Mouse (Mus musculus) neutrophil, adult 5-6 weeks (primary cell): Measurements from ENCODE around the gene Cbx7. TPM values are rescaled to one million over a fixed set of nuclear protein-coding genes. Genes with fewer than 3 reads are reported as not detected.

Experiments
- ATAC-seq: fragments of 151-379, 151-347 bp; 2 replicates; pipeline ENCODE4 v1.8.0; 2017; ENCODE audit warnings: mild to moderate bottlenecking, moderate TSS enrichment; ENCODE audit not compliant: insufficient number of reproducible peaks, poor library complexity, low FRiP score, severe bottlenecking; ENCODE audit errors: extremely low read depth
- total RNA-seq: library from RNA; stranded (forward); fragments of 200-1000 nt; gene quantifications from 2 replicates; pipeline ENCODE4 v1.2.3, GENCODE M21; 2017

Cbx7 gene
- total RNA-seq, result 109 and 121 TPM in 2 replicates

DNA sequence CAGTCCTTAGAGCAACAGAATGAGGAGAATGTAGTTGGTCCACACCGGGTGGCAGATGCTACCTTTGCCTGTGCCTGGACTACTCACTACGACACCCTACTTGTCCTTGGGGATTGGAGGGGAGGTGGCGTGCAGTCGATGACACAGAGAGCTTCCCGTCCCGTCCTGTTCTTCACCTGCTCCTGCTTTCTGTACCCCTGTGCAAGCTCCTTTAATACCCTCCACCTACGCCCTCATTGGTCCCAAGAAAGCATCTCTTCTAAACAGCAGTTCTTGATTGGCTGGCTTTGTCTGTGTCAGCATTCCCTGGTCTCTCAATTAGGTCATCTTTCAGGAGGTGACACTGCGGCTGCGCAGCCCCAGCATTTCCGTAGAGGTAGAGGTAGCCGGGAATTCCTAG lies at the start of gene Cbx7:
TSS of gene Cbx7 (minus strand) at position 180 of the 400 bp plus-strand sequence.
- no peak for ATAC-seq

DNA sequence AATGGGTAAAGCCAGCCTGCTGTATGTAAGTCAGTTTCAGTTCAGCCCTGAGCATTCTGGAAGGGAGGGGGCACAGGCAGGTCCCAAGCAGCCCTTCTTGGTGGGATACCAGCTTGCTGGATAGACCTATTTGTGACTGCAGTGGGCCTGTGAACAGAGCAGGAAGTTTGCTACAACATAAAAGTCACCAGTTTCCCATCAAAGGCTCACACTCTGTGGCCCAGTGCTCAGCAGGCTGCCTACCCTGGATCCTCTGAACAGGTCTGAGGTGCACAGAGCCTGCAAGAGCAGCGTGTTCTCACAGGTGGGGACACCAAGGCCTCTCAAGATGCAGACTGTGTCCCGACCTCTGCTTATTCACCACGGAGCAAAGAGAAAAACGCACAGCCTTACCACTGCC lies 49.6 kb upstream of the Cbx7 start:
- no peak for ATAC-seq

DNA sequence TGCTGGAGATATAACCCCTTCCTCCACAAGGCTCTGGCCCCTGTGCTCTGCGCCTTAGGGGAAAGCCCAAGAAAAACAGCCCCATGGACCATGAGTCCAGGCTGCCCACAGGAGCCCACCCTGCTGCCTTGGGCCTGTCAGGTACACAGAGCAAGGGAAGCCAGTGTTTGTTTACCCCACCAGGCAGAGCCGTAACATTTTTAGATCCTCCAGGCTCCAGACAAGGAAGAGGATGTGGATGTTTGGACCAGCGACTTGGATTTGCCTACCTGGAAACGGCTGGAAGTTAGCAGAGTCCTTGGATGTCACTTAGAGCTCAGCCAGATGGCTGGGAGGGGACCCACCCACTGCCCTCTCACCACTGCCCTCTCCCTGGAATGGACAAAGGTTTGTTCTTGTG lies 48.7 kb upstream of the Cbx7 start:
- no peak for ATAC-seq

DNA sequence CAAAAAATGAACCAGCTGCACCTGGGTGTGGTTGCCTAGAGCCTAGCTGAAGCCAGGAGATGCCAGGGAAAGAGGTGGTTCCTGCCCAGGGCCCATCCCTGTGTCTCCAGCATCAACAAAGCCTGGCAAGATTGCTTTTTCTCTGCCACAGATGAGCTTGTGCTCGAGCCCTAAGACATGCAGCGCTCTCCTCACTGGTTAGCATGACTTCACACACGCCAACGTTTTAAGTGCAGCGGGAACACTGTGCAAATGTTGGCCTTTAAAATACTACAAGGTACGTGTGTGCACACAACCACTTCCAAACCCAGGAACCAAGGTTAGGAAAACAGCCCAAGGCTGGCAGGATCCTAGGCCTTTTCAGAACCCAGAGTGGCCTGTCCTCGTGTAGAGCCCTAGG lies 48.3 kb upstream of the Cbx7 start:
- ATAC-seq, result no peak

DNA sequence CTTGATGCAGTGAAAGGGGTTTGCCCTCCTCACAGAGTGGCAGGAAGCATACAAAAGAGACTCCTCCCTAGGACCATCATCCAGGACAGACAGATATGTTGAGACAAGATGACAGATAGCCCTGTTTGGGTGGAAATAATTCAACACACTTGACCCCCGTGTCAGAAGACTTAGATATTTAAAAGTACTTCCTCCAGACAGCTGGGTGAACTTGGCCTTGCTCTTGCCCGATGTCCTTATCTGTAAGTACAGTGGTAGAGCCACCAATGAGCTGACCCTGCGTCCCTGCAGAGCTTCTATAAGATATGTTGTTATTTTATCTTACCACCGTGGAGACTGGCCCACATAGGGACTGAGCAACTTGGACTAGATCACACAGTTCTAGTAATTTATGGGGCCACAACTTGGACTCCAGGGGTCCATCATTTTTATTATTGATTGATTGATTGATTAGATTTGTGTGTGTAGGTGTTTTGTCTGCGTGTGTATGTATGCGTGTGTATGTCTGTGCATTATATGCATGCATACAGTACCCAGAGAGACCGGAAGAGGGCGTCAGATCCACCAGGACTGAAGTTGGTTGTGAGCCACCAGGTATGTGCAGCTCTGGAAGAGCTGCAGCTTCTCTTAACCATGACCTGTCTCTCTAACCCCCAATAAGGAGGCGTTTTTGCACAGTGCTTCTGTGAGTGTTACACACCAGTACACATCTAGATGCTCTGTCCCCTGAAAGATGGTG lies 45.8 kb upstream of the Cbx7 start:
- ATAC-seq, result no peak

DNA sequence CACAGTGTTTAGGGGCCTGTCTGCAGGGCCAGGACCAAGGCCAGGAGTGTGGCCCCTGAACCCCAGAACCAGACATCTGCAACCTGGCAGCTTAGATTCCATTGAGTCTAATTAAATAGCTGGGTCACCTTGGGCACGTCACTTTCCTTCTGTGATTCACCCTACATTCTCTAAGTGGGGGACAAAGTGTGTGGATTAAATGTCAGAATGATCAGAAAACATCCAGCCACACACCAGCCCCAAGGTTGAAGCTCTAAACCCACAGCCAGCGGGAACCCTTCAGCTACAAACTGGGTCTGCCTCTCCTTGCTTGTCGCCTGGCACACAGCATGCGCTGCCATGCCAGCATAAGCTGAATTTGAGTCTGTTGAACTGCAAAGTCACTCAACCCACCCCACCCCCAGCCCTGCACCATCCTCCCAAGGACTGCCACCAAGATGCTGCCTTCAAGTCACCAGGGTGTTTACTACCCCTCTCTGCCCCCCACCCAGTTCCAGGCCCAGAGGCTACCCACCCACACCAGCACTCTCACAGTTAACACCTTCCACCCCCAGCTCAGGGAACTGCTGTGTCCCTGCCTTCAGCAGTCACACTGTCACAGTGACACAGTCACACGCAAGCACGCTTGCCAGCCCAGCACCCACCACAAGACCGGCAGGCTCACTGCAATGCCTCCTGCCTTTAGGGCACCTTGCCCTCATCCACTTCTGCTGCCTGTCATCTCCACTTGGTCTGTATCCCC lies 44.5 kb upstream of the Cbx7 start:
- ATAC-seq, result no peak

DNA sequence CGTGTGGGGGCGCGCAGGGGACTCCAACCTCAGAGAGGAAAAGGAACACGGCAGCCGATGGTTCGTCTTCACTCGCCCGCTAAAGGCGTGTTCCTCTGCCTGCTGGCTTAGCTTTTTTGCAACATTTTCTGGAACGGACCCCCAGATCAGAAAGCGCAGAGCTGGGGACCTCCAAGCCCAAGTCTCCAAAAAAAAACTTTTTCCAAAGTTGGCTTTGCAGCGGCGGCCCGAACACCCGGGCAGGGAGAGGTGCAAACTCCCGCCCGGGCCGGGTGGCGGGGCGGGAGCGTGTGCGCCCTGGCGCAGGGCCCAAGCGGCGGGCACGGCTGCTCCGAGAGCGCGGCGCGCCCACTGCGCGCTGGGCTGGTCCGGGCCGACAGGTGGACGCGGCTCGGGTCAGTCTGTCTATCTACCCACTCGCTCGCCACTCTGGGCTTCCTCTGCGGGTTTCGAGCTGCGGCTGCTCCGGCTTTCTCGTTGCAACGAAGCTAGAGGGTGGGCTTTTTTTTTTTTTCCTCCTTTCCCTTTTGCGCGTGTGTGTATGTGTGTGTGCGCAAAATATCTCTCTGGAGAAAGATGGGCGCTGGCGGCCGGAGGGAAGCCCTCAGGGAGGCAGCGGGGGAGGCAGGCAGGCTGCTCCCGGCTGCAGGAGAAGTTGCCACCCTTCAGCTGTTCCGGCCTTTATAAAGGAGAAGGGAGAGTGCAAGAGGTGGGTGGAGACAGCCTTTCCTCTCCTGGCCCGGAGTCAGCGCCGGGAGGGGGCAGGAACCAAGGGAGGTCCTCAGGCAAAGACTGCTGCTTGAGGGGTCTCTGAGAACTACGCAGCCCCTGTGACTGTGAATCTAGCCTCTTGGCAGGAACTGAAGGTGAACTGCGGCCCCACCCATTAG lies 43.6 kb upstream of the Cbx7 start, which contains the start of gene Pdgfb:
TSS of gene Pdgfb (minus strand) at position 657 of the 890 bp plus-strand sequence.
- ATAC-seq, result no peak

DNA sequence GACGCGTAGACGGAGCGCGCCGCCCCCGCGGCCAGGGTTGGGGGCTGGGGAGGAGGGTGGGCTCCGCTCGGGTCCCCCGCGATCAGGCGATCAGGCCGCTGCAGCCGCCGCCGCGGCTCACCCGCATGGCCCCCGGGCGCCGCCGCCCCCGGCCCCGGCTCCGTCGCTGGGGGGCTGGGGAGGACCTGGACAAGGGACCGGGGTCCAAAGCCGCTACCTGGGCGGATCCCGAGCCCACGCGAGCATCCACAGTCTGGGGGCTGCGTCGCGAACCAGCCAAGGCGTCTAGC lies 43.1 kb upstream of the Cbx7 start:
- ATAC-seq, result no peak

DNA sequence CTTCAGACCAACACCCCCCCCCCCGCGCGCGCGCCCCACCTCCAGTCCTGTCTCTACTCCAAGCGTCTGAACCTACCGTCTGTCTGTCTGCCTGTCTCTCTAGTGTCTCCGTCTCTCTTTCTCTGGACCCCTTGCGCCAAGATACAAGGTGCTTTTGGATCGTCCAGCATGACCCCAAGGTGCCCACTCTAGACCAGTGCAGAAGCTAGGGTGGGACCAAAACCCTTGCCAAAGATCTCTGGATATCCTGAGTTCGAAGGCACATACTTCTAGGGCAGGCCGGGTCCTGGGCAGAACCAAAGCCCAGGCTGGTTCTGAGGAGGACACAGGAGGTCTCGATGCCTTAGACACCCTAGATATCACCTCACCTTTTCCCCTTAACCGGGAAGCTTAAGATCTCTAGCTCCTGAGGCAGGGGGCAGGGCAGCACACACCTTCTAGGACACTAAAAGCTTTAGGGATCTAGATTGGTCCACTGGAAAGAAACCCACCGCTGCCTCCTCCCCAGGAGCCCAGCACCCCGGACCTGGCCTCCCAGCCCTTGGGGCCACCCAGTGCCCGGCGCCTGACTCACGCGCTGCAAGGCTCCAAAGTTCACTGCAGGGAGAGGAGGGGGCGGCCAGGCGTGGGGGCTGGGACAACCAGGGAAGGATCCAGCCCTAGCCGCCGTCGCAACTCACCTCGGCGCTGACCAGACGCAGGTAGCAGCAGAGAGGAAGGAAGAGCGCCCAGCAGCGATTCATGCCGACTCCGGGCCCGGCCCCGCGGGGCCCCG lies 42.5 kb upstream of the Cbx7 start:
- no peak for ATAC-seq

DNA sequence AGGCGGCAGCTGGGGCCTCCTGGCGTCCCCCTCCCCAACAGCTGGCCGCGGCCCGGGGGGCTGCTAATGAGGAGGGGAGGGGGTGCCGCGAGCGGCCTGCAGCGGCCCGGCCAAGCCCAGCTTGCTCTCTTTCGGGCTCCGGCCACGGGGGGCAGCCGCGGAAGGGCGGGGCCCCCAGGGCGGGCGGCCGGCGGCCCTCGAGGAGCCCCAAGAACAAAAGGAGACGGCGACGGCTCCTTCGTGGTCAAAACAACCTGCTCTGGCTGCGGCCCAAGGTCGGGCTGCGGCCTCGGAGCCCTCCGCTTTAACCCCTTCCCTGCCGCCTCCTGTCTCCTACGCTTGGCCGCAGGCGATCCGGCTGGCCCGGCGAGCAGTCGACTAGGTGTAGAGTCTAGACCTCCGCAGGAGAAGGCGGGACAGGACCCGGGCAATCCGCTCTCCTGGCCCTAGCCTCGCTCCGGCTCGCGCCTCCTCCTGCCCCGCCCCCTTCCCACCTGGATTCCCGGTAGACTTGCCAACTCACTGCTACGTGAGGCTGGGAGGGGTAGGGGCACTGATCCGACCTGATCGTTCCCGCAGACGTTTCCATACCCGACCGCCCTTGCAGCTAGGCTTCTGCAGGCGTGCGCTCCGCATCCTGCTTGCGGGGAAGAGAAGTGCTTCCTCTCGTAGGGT lies 41.7 kb upstream of the Cbx7 start:
- ATAC-seq, result no peak

DNA sequence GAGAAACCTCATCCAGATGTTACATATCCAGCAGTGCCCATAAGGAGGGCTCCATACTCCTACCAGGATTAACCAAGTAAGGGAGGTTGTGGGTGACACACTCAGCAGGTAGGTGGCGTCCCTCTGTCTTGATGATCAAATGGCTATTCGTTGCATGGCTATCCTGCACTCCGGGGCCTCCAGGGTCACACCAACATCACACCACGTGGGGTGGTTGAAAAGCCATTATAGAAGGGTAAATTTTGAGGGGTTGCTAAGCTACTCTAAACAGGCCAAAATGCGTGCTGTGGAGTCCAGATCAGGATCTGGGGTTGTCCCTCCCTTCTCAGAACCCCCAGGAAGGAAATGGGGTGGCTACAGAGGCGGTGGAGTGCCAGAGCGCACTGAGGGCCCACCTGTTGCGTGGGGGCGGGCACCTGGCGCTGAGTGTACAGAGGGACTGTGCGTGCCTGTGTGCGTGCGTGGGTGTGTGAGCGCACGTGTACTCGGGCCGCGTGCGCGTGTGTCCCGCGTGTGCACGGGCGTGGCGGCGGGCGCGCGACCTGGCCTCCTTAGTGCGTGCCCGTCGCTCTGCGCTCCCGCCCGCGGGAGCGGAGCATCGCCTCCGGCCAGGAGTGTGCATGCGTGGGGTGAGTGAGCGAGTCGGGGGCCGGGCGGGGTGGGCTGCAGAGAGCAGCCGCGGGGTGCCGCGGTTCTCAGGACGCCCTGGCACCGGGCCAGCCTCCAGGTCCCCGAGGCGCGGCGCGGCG lies 41.0 kb upstream of the Cbx7 start:
- no peak for ATAC-seq

DNA sequence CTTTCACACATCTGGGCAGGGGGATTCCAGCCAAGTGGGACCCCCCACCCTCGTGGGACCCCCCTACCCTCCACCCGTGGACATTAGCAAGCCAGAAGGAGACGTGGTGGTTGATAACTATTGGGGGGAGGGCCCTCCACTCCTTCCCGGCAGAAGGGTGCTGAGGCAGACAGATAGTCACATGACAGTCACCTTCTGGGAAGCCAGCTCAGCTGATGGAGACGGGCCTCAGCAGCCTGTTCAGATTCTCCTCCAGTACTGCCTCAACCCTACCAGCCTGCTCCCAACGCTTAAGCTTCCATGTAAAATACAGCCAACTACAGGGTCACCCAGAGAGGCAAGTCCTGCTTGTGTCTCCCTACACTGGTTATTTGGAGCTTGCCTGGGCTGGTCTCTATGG lies 40.3 kb upstream of the Cbx7 start:
- ATAC-seq, result no peak

DNA sequence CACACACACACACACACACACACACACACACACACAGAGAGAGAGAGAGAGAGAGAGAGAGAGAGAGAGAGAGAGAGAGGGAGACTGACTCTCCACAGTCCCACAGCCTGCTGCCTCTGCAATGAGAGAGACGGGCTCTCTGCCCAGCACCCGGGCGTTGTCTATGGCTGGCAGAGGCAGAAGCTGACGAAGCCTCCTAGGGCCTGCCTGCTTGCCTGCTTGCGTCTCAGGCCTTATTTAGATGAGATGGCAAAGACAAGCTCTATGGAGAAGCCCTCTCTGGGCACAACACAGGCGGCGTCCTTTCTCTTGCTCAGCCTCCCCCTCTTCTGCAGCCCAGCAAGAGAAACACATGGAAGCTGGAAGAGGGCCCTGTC lies 39.3 kb upstream of the Cbx7 start:
- ATAC-seq, result no peak

DNA sequence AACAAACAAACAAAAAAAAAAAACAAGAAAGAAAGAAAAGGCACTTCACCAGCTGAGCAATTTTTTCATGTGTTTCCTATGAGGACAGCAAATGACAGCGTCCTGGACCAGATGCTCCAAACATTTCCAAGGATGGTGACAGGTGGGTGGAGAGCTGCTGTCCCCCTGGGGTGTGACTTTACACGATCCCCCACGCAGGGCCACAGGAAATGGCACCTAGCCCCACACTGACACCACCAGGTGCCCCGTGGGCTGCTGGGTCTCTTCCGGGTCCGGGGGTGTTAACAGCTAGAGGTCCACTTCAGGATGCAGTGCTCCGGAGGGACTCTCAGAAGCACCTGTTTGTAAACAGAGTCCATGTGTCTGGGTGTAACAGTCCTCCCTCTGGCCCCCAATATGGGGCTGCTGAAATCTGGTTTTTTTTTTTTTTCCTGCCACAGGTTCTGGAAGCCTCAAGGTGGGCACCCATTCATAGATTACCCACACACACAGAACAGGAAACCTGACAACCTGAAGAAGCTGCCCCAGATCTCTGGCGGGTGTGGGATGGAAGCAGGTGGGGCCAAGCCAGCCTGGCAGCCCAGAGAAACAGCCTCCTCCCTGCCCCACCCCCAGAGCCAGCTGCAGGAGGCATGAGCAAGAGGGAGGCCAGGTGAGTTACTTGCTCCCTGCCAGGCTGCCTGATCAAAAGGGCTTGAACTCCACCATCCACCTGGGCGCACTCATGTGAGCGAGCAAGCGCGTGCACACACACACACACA lies 38.7 kb upstream of the Cbx7 start:
- no peak for ATAC-seq

DNA sequence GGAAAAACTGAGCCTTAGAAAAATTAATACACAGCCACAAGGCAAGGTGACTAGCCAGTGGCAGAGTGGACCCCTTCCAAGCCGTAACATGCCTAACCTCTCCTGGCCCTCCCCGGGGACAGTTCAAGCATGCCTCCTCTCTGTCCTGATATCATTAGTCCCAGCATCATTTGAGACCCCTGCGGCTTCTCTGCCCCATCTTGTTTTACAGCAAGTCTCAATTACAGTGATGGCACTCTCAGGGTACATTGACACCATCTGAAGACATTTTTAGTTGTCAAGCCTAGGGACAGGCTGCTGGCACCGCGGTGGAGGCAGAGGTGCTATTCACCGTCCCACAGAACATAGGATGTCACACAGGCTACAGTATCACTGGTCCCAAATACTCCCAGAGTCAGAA lies 37.5 kb upstream of the Cbx7 start:
- ATAC-seq, result no peak

DNA sequence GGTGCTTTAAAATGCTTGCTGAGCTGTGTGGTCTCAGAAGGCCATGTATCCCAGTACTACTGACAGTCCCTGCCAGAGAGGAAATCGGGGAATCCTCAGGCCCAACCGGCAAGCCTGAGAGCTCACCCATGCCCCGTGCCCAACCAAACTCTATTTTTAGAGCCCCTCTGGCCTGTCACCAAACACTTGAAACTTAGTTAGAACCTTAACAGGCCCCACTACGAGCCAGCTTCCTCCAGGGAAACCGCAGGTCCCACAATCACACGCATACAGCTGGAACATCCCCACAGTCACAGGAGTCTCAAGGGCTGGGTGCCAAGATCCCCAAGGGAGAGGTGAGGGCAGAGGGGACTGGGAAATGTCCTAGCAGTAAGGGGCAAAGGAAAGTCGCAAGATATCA lies 35.2 kb upstream of the Cbx7 start:
- ATAC-seq, result no peak

DNA sequence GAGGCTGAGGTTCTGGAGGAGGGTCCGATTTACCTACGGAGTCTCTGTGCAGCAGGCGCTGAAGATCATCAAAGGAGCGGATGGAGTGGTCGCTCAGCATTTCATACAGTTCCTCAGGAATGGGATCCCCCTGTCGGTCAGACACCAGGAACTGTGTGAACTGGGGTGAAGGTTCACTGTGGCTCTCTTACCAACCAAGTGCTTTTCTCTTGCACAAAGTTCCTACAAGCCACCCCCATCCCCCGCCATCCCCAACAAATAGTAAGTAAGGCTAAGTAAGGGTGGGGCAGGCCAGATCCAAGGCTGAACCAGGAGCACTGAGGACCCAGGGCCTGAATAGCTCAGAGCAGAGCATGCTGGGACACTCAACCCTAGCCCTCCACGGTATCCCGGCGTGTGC lies 34.5 kb upstream of the Cbx7 start:
- ATAC-seq, result no peak
